Mouse (Mus musculus): ENCODE measurements around the gene Smarca4.

GRCm38 (mm10) chr9:21690031-21690430 is 74.1 kb downstream of the Smarca4 start:
- TF ChIP-seq POLR2A (IDR thresholded peaks at IDR 0.05; ENCODE audit: extremely low read depth, insufficient read depth, low read length), result no peak
- TF ChIP-seq CTCF (IDR thresholded peaks at IDR 0.05; ENCODE audit: low read depth, low read length), result no peak

Measured in liver, adult 2 months (tissue).